Mouse (Mus musculus) MEL (cell line): ENCODE measurements around the gene Treml2. TPM values are rescaled to one million over a fixed set of nuclear protein-coding genes. Genes with fewer than 3 reads are reported as not detected.

Experiments used
- DNase-seq: peaks from one replicate; pipeline ENCODE4 v3.0.0; 2011; ENCODE audit warnings: low read depth, low spot score
- H3K27ac ChIP-seq: 2 replicates; pipeline ENCODE4 v1.5.1; 2012; ENCODE audit warnings: low read depth, mild to moderate bottlenecking, control low read depth, low read length, moderate library complexity; ENCODE audit not compliant: control insufficient read depth
- H3K27me3 ChIP-seq, 2 experiments: fragments of 150-350 bp in 1 of 2; sonication (generic) in 1 of 2; 2 replicates each; pipeline ENCODE4 v1.6.1; 2012; ENCODE audit warnings: low read length in 2 of 2, mild to moderate bottlenecking in 2 of 2, improper control_type of control experiment in 1 of 2, moderate library complexity in 1 of 2; ENCODE audit not compliant: insufficient read depth in 2 of 2, control insufficient read depth in 1 of 2
- H3K36me3 ChIP-seq, 2 experiments: 2 replicates each; pipeline ENCODE4 v1.6.1; 2012 to 2014; ENCODE audit warnings: low read length in 2 of 2, improper control_type of control experiment in 1 of 2, inconsistent platforms in 1 of 2, mild to moderate bottlenecking in 1 of 2; ENCODE audit not compliant: insufficient read depth in 2 of 2, control insufficient read depth in 1 of 2
- H3K4me1 ChIP-seq, 2 experiments: fragments of 150-350 bp in 1 of 2; sonication (generic) in 1 of 2; 2 replicates each; pipeline ENCODE4 v1.6.1; 2012; ENCODE audit warnings: low read length in 2 of 2, improper control_type of control experiment in 1 of 2, mild to moderate bottlenecking in 1 of 2; ENCODE audit not compliant: insufficient read depth in 2 of 2, control insufficient read depth in 1 of 2
- H3K4me3 ChIP-seq, 2 experiments: fragments of 150-350 bp in 1 of 2; sonication (generic) in 1 of 2; 2 replicates each; pipeline ENCODE4 v1.5.1; 2012; ENCODE audit warnings: low read depth in 2 of 2, low read length in 2 of 2, mild to moderate bottlenecking in 2 of 2, moderate library complexity in 2 of 2, control low read depth in 1 of 2, improper control_type of control experiment in 1 of 2; ENCODE audit not compliant: control insufficient read depth in 1 of 2, insufficient read depth in 1 of 2
- H3K79me2 ChIP-seq: 2 replicates; pipeline ENCODE4 v1.6.1; 2012; ENCODE audit warnings: mild to moderate bottlenecking, low read length, moderate library complexity; ENCODE audit not compliant: control insufficient read depth, poor library complexity, insufficient read depth
- H3K9ac ChIP-seq: 2 replicates; pipeline ENCODE4 v1.6.1; 2012; ENCODE audit warnings: low read depth, mild to moderate bottlenecking, control low read depth, low read length, moderate library complexity; ENCODE audit not compliant: control insufficient read depth, poor library complexity, severe bottlenecking
- H3K9me3 ChIP-seq: fragments of 150-350 bp; sonication (generic); replicated peaks from 2 replicates; pipeline ENCODE4 v1.6.1; 2012; ENCODE audit warnings: mild to moderate bottlenecking, low read length, improper control_type of control experiment, moderate library complexity; ENCODE audit not compliant: insufficient read depth
- BHLHE40 ChIP-seq: IDR thresholded peaks from 2 replicates; pipeline ENCODE4 v1.6.1; 2012; ENCODE audit warnings: low read depth, mild to moderate bottlenecking, inconsistent platforms, low read length, improper control_type of control experiment, borderline replicate concordance
- CHD2 ChIP-seq: IDR thresholded peaks from 2 replicates; pipeline ENCODE4 v1.6.1; 2011; ENCODE audit warnings: low read length, improper control_type of control experiment
- CTCF ChIP-seq, 3 experiments: IDR thresholded peaks in 2 of 3; conservative IDR thresholded peaks in 1 of 3; 2 replicates each; pipeline ENCODE4 v1.5.1; 2011 to 2012; ENCODE audit warnings: low read length in 3 of 3, low read depth in 2 of 3, mild to moderate bottlenecking in 2 of 3, improper control_type of control experiment in 1 of 3, inconsistent platforms in 1 of 3, mixed read lengths in 1 of 3, moderate library complexity in 1 of 3; ENCODE audit not compliant: control insufficient read depth in 1 of 3, insufficient read depth in 1 of 3, poor library complexity in 1 of 3, severe bottlenecking in 1 of 3
- ELF1 ChIP-seq: IDR thresholded peaks from 2 replicates; pipeline ENCODE4 v1.6.1; 2014; ENCODE audit warnings: low read depth, mild to moderate bottlenecking, inconsistent platforms, low read length, improper control_type of control experiment, moderate library complexity
- HCFC1 ChIP-seq: IDR thresholded peaks from 2 replicates; pipeline ENCODE4 v1.6.1; 2012; ENCODE audit warnings: low read depth, mild to moderate bottlenecking, inconsistent platforms, low read length, improper control_type of control experiment, moderate library complexity
- JUND ChIP-seq: IDR thresholded peaks from 2 replicates; pipeline ENCODE4 v1.6.1; 2011; ENCODE audit warnings: low read depth, mild to moderate bottlenecking, improper control_type of control experiment, low read length
- KAT2A ChIP-seq: conservative IDR thresholded peaks from 2 replicates; pipeline ENCODE4 v1.6.1; 2012; ENCODE audit warnings: low read depth, low read length, improper control_type of control experiment, inconsistent platforms
- MYB ChIP-seq: IDR thresholded peaks from 2 replicates; pipeline ENCODE4 v1.6.1; 2011; ENCODE audit warnings: mild to moderate bottlenecking, low read depth, low read length, improper control_type of control experiment
- MYC ChIP-seq: IDR thresholded peaks from 2 replicates; pipeline ENCODE4 v1.6.1; 2011; ENCODE audit warnings: low read depth, mild to moderate bottlenecking, low read length, improper control_type of control experiment, moderate library complexity
- POLR2AphosphoS2 ChIP-seq: IDR thresholded peaks from 2 replicates; pipeline ENCODE4 v1.6.1; 2011; ENCODE audit warnings: low read length, improper control_type of control experiment
- RCOR1 ChIP-seq: IDR thresholded peaks from 2 replicates; pipeline ENCODE4 v1.6.1; 2012; ENCODE audit warnings: low read depth, mild to moderate bottlenecking, inconsistent platforms, low read length, improper control_type of control experiment
- SIN3A ChIP-seq: IDR thresholded peaks from 2 replicates; pipeline ENCODE4 v1.6.1; 2012; ENCODE audit warnings: low read length, improper control_type of control experiment, inconsistent platforms
- SMC3 ChIP-seq: IDR thresholded peaks from 2 replicates; pipeline ENCODE4 v1.6.1; 2011; ENCODE audit warnings: low read depth, low read length, improper control_type of control experiment
- TAL1 ChIP-seq: IDR thresholded peaks from 2 replicates; pipeline ENCODE4 v1.6.1; 2012; ENCODE audit warnings: mild to moderate bottlenecking, inconsistent platforms, low read length, moderate library complexity, mixed read lengths
- TCF12 ChIP-seq: IDR thresholded peaks from 2 replicates; pipeline ENCODE4 v1.6.1; 2014; ENCODE audit warnings: low read depth, mild to moderate bottlenecking, inconsistent platforms, low read length, improper control_type of control experiment, moderate library complexity
- USF2 ChIP-seq, 2 experiments: IDR thresholded peaks; 2 replicates each; pipeline ENCODE4 v1.6.1; 2011 to 2012; ENCODE audit warnings: improper control_type of control experiment in 2 of 2, low read length in 2 of 2, borderline replicate concordance in 1 of 2, inconsistent platforms in 1 of 2, low read depth in 1 of 2, mild to moderate bottlenecking in 1 of 2; ENCODE audit not compliant: insufficient read depth in 1 of 2
- ZKSCAN1 ChIP-seq: IDR thresholded peaks from 2 replicates; pipeline ENCODE4 v1.6.1; 2012; ENCODE audit warnings: low read depth, mild to moderate bottlenecking, inconsistent platforms, low read length, improper control_type of control experiment, moderate library complexity
- ZNF384 ChIP-seq: IDR thresholded peaks from 2 replicates; pipeline ENCODE4 v1.6.1; 2012; ENCODE audit warnings: low read depth, mild to moderate bottlenecking, inconsistent platforms, low read length, improper control_type of control experiment
- polyA plus RNA-seq, 2 experiments: library from polyadenylated mRNA; stranded (reverse) in 1 of 2; unstranded in 1 of 2; fragments of >175 nt in 1 of 2; fragments of >200 nt in 1 of 2; gene quantifications; 2 replicates each; pipeline versions ENCODE4 v1.2.1 to v1.2.4; 2012; ENCODE audit warnings: low replicate concordance in 2 of 2, low read depth in 1 of 2; ENCODE audit not compliant: insufficient read length in 2 of 2, insufficient read depth in 1 of 2, missing spikeins in 1 of 2
- total RNA-seq: library from RNA; depleted of rRNA; stranded (reverse); fragments of 300-350 nt; gene quantifications from 2 replicates; pipeline ENCODE4 v1.2.3, GENCODE M21; 2012

The Treml2 gene
- total and polyA plus RNA-seq, 3 experiments = 27.7 to 52.7 TPM; not detected in 1

DNA sequence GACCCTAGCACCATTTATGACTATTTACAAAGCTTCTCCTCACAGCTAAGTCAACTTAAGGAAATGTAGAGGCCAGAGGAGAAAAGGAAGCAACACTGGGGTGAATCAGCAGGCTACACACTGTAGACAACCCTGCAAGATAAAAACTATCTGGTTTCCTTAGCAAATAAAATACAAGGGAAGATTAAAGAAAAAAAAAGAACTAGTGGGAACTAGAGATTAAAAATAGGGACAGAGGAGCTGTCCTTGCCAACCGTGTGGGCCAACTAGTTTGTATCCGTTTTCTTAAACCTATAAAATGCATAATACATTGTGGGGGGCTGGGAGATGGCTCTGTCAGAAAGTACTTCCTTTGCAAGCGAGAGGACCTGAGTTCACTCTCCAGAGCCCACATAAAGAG is 42.6 kb downstream of the Treml2 start (continued):
- TF ChIP-seq HCFC1 = peak; percentile 47; the same call in 1 of the 2 replicates
- no peak for TF ChIP-seq SMC3

GRCm38 (mm10) chr17:48343065-48343464 is 43.8 kb downstream of the Treml2 start:
- peak; percentile 55; the same call in 1 of the 2 replicates for TF ChIP-seq HCFC1
- TF ChIP-seq ELF1 = no peak
- TF ChIP-seq MYB = no peak
- no peak for TF ChIP-seq KAT2A
- no peak for TF ChIP-seq SIN3A
- no peak for TF ChIP-seq CTCF (IDR thresholded peaks at IDR 0.05 in 2 of 3, conservative IDR thresholded peaks at IDR 0.05 in 1 of 3; ENCODE audit: control insufficient read depth in 1 of 3, insufficient read depth in 1 of 3, low read depth in 2 of 3, low read length in 3 of 3, poor library complexity in 1 of 3, severe bottlenecking in 1 of 3)
- no peak for TF ChIP-seq TAL1
- TF ChIP-seq JUND = no peak
- no peak for DNase-seq
- Histone ChIP-seq H3K36me3 (peaks cover 0 to 10% of the 10 kb centered on the region in 2 experiments; a peak in 2 of 4 replicates), H3K27ac (no peak overlapping the region), H3K4me3 (no peak overlapping the region), H3K9ac (no peak overlapping the region), H3K9me3 (no peaks in the 10 kb centered on the region), H3K4me1 (peaks cover 5 to 16% of the 10 kb centered on the region in 2 experiments), H3K27me3 (no peaks in the 10 kb centered on the region), H3K79me2 (no peaks in the 10 kb centered on the region)

GRCm38 (mm10) chr17:48345824-48346223 is 46.5 kb downstream of the Treml2 start:
- Histone ChIP-seq H3K9ac (no peak overlapping the region), H3K79me2 (no peaks in the 10 kb centered on the region), H3K27ac (no peak overlapping the region)
- TF ChIP-seq SIN3A (no peak), RCOR1 (no peak), POLR2AphosphoS2 (no peak), ZNF384 (no peak), ZKSCAN1 (no peak), MYC (no peak), USF2 (IDR thresholded peaks at IDR 0.05; ENCODE audit: borderline replicate concordance in 1 of 2, insufficient read depth in 1 of 2, low read depth in 1 of 2, low read length in 2 of 2) (no peak), TCF12 (no peak), BHLHE40 (no peak), CHD2 (no peak)
- TF ChIP-seq, all 39 proteins: peak for 0
- no peak overlapping the region for H3K4me3 ChIP-seq
- peaks cover 0 to 10% of the 10 kb centered on the region in 2 experiments; a peak in 2 of 4 replicates for H3K36me3 ChIP-seq
- H3K27me3 ChIP-seq = no peaks in the 10 kb centered on the region
- peaks cover 5 to 16% of the 10 kb centered on the region in 2 experiments for H3K4me1 ChIP-seq
- no peaks in the 10 kb centered on the region for H3K9me3 ChIP-seq
- no peak for DNase-seq
